Mouse (Mus musculus) stomach, embryonic 14.5 days (tissue): ENCODE measurements around the gene Rapgef5. TPM values are rescaled to one million over a fixed set of nuclear protein-coding genes. Genes with fewer than 3 reads are reported as not detected.

ENCODE experiments used
- ATAC-seq: fragments of 200-750 bp; cut with Nextera tagmentation; 2 replicates; pipeline ENCODE4 v1.8.0; 2017; ENCODE audit warnings: low read depth, moderate TSS enrichment; ENCODE audit not compliant: insufficient number of reproducible peaks, insufficient read depth, low FRiP score
- H3K27ac ChIP-seq: fragments of 300-500 bp; sonication (generic); 2 replicates; pipeline ENCODE4 v1.5.1; 2014; ENCODE audit warnings: mild to moderate bottlenecking, low read length, moderate library complexity, mixed read lengths
- H3K27me3 ChIP-seq: fragments of 300-500 bp; sonication (generic); 2 replicates; pipeline ENCODE4 v1.6.1; 2014; ENCODE audit warnings: low read length, control low read depth, mixed read lengths; ENCODE audit not compliant: control insufficient read depth, insufficient read depth
- H3K36me3 ChIP-seq: fragments of 300-500 bp; sonication (generic); 2 replicates; pipeline ENCODE4 v1.6.1; 2014; ENCODE audit warnings: mild to moderate bottlenecking, control low read depth, low read length, moderate library complexity, mixed read lengths; ENCODE audit not compliant: control insufficient read depth, insufficient read depth
- H3K4me1 ChIP-seq: fragments of 300-500 bp; sonication (generic); 2 replicates; pipeline ENCODE4 v1.6.1; 2014; ENCODE audit warnings: low read length, control low read depth, mixed read lengths; ENCODE audit not compliant: control insufficient read depth, insufficient read depth
- H3K4me2 ChIP-seq: fragments of 300-500 bp; sonication (generic); replicated peaks from 2 replicates; pipeline ENCODE4 v1.6.1; 2014; ENCODE audit warnings: low read depth, low read length, control low read depth
- H3K4me3 ChIP-seq: fragments of 300-500 bp; sonication (generic); 2 replicates; pipeline ENCODE4 v1.5.1; 2014; ENCODE audit warnings: low read depth, low read length, control low read depth
- H3K9ac ChIP-seq: fragments of 300-500 bp; sonication (generic); replicated peaks from 2 replicates; pipeline ENCODE4 v1.6.1; 2014; ENCODE audit warnings: low read depth, mild to moderate bottlenecking, control low read depth, low read length, moderate library complexity, mixed read lengths
- H3K9me3 ChIP-seq: fragments of 300-500 bp; sonication (generic); 2 replicates; pipeline ENCODE4 v1.6.1; 2016; ENCODE audit warnings: low read depth, low read length, control low read depth; ENCODE audit not compliant: control insufficient read depth
- whole genome bisulfite sequencing: fragments of 180-500 bp; shearing (Covaris S2); extraction: QIAGEN DNeasy Blood & Tissue Kit; methylation state at CpG from one replicate; pipeline ENCODE4 v1.1.7; 2014; 5-methylcytosine and 5-hydroxymethylcytosine counted together
- polyA plus RNA-seq: library from polyadenylated mRNA; unstranded; fragments of >200 nt; fragmentation: Nextera tagmentation; extraction: Ambion mirVana; gene quantifications from 2 replicates; pipeline ENCODE4 v1.2.1, GENCODE M21; 2014

Rapgef5 gene
- polyA plus RNA-seq, 1 experiment from 2014 or later, result 11.9 TPM

DNA sequence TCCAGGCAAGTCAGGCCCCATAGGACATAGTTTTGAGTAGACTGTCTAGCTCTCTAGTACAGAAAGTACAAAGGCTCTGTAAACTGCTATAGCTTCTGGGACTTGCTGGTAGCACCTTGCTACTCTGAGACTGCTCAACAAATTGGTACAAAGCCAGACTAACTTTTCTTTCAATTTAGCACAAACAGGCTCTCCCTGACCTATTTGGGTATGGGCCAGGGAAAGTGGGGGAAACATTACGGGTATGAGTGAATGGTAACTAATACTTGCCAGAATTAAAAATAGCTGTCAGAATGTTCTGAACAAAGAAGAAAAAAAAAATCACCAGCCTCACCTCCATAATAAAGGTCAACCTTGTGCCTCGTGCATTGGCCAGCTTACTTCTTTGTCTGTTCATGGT lies 24.1 kb downstream of the Rapgef5 start:
- no peak for ATAC-seq
- Histone ChIP-seq H3K36me3 (no peaks in the 10 kb centered on the region), H3K27me3 (0 out of 2 replicates have a peak, but pooled peaks cover 2% of the 10 kb centered on the region), H3K9me3 (no peaks in the 10 kb centered on the region), H3K4me2 (no peak overlapping the region), H3K4me1 (no peaks in the 10 kb centered on the region), H3K4me3 (no peak overlapping the region), H3K27ac (no peak overlapping the region), H3K9ac (no peak overlapping the region)
- 67% methylated on average over 2 of the region's 2 CpGs for WGBS

DNA sequence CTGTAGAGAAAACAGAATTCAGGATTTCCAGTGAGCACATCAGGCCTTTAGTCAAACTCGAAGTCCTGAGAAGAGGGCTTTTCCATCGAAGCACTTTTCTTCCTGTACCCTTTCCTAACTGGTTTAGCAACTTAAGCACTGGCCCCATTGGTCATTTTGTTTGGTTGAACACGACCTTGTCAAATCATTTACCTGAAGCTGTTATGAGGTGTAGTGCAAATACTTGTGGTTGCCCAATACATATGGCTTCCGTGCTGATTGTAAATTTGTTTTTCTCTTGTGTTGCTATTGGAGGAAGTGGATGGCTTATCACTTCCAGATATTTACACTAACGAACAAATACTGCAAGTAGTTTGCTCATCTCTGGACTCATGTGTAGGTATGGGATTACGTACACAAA lies 29.0 kb downstream of the Rapgef5 start:
- no peaks in the 10 kb centered on the region for H3K9me3 ChIP-seq
- no peak overlapping the region for H3K27ac ChIP-seq
- ATAC-seq, result peak; percentile 86
- no peak overlapping the region for H3K4me2 ChIP-seq
- no peak overlapping the region for H3K4me3 ChIP-seq
- no peak overlapping the region for H3K9ac ChIP-seq
- no peaks in the 10 kb centered on the region for H3K4me1 ChIP-seq
- 63% methylated on average over 6 of the region's 6 CpGs for WGBS
- no peaks in the 10 kb centered on the region for H3K36me3 ChIP-seq
- no peaks in the 10 kb centered on the region for H3K27me3 ChIP-seq

DNA sequence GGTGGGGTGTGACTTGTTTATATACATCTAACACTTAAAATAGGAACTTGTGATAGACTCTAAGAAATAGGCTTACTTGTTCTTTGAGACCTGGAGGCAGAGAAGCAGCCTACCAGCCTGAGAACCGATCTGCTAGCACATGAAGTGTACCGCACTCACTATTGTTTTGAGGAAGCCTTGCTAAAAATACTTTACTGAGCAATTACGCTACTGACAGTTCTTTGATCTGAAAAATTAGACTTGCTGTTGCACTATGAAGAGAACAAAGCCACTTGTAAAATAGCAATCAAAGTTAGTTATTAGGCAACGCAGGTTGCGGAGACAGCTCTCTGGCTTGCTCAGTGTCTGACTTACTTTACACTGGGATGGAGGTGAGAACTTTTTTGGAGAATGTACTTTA lies 37.1 kb downstream of the Rapgef5 start:
- H3K4me2 ChIP-seq, result no peak overlapping the region
- H3K36me3 ChIP-seq, result no peaks in the 10 kb centered on the region
- H3K27ac ChIP-seq, result no peak overlapping the region
- ATAC-seq, result no peak
- no peaks in the 10 kb centered on the region for H3K9me3 ChIP-seq
- no peak overlapping the region for H3K9ac ChIP-seq
- no peak overlapping the region for H3K4me3 ChIP-seq
- H3K4me1 ChIP-seq, result no peaks in the 10 kb centered on the region
- no peaks in the 10 kb centered on the region for H3K27me3 ChIP-seq
- 84% methylated on average over 5 of the region's 5 CpGs for WGBS

DNA sequence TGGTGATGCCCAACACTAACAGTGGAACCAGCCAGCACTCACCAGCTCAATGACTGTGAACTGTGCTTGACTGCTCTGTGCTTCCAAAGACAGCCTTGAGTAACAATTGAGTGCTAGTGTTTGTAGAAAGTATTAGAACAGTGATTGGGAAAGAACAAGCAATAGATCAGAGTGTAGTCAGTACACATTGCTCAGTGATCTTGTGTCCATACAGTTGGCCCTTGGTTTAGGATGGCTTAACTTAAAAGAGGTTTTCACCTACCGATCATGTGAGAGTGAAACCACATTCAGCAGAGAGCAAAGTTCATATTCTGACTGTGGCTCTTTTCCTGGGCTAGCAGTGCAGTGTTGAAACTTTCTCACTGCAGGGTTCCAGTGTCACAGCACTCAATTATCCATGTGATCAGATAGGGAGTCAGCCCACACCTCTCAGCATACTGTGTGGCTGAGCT lies 38.4 kb downstream of the Rapgef5 start:
- Histone ChIP-seq H3K27ac (no peak overlapping the region), H3K36me3 (no peaks in the 10 kb centered on the region), H3K9me3 (no peaks in the 10 kb centered on the region), H3K4me2 (no peak overlapping the region), H3K27me3 (no peaks in the 10 kb centered on the region), H3K4me1 (no peaks in the 10 kb centered on the region), H3K4me3 (no peak overlapping the region), H3K9ac (no peak overlapping the region)
- ATAC-seq, result peak; percentile 49; the same call in 1 of the 2 replicates
- 84% methylated on average over 1 of the region's 1 CpGs for WGBS

DNA sequence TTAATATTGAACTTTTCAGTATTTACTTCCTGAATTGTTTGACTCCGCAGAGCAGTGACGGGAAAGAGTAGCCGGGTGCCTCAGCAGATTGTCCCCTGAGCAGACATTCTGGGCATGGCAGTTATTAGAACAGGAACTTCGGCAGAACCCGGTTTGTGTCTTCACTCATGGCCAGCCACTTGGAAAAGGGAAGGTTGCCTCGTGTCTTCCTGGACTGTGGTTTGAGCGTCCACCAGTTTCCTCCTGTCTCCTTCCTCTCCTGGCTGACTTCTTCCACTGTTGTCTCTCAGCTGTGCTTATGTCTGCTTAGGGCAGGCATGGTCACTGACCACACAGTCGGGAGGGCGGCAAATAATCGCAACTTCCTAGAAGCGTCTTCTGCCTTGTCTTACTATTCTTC lies 44.2 kb downstream of the Rapgef5 start:
- no peaks in the 10 kb centered on the region for H3K27me3 ChIP-seq
- no peak overlapping the region for H3K4me2 ChIP-seq
- 65% methylated on average over 11 of the region's 11 CpGs for WGBS
- no peak overlapping the region for H3K9ac ChIP-seq
- no peaks in the 10 kb centered on the region for H3K36me3 ChIP-seq
- ATAC-seq, result no peak
- H3K4me3 ChIP-seq, result no peak overlapping the region
- no peaks in the 10 kb centered on the region for H3K9me3 ChIP-seq
- H3K4me1 ChIP-seq, result no peaks in the 10 kb centered on the region
- no peak overlapping the region for H3K27ac ChIP-seq

DNA sequence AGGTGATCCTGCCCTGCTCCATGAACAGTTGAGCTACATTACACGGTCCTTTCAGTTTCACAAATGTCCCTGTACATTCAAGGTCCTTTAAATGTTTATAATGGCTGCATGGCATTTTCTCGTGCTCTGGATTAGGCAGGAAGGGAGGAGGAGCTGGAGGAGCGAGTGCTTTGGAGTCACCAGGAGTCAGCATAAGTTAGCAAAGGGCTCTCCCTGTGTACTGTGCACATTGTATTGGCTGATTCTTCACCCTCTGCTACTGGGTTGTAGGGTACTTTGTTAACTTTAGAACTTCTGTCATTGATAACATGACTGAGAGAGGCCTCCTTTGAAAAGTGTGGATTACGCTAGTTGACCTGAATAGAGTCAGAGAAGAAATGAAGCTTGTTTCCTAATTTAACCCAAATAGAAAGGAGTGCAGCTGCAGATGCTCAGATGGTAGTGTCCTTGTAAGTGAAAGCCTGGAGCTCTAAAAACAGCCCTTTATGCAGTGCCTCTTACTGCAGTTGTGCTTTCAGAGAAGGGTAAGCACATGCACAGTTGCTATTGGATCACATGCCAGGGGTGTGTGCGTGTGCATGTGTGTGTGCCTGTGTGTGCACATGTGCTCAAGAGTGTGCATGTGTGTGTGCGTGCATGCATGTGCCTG lies 45.3 kb downstream of the Rapgef5 start:
- Histone ChIP-seq H3K27ac (no peak overlapping the region), H3K9ac (no peak overlapping the region), H3K4me3 (no peak overlapping the region), H3K4me2 (no peak overlapping the region), H3K36me3 (no peaks in the 10 kb centered on the region), H3K27me3 (no peaks in the 10 kb centered on the region), H3K4me1 (no peaks in the 10 kb centered on the region), H3K9me3 (no peaks in the 10 kb centered on the region)
- ATAC-seq, result no peak
- WGBS, result 70% methylated on average over 6 of the region's 6 CpGs

DNA sequence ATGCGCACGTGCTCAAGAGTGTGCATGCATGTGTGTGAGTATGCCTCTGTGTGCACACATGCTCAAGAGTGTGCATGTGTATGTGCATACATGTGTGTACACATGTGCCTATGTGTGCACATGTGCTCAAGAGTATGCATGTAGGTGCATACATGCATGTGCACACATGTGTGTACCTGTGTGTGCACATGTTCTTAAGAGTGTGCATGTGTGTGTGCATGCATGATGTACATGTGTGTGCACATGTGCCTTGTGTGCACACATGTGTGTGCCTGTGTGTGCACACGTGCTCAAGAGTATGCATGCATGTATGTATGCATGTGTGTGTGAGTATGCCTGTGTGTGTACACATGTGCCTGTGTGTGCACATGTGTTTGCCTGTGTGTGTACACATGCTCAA lies 45.8 kb downstream of the Rapgef5 start:
- ATAC-seq, result no peak
- Histone ChIP-seq H3K9me3 (no peaks in the 10 kb centered on the region), H3K27ac (no peak overlapping the region), H3K9ac (no peak overlapping the region), H3K36me3 (no peaks in the 10 kb centered on the region), H3K4me1 (no peaks in the 10 kb centered on the region), H3K27me3 (no peaks in the 10 kb centered on the region), H3K4me3 (no peak overlapping the region), H3K4me2 (no peak overlapping the region)
- 96% methylated on average over 3 of the region's 3 CpGs for WGBS

DNA sequence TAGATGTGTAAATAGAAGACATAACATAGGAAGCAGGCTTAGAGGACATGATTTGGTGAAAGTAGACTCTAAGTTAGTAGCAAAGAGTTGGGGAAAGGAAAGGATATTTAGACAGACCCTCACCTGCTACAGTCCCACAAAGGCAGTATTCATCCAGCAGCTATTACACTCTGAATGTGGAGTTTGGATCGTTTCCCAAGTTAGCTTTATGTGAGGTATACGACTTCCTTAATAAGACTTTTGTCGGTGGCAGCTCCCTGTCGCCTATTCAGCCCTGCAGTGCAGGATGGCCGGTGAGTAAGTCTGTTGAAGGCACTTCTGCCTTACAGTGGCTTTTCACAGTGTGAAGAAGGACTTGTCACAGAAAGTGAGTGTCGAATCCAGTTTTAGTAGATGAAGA lies 47.6 kb downstream of the Rapgef5 start:
- no peak overlapping the region for H3K4me3 ChIP-seq
- H3K27me3 ChIP-seq, result no peaks in the 10 kb centered on the region
- H3K4me1 ChIP-seq, result no peaks in the 10 kb centered on the region
- no peak overlapping the region for H3K27ac ChIP-seq
- ATAC-seq, result no peak
- no peaks in the 10 kb centered on the region for H3K9me3 ChIP-seq
- no peaks in the 10 kb centered on the region for H3K36me3 ChIP-seq
- WGBS, result 63% methylated on average over 6 of the region's 6 CpGs
- no peak overlapping the region for H3K9ac ChIP-seq
- no peak overlapping the region for H3K4me2 ChIP-seq

DNA sequence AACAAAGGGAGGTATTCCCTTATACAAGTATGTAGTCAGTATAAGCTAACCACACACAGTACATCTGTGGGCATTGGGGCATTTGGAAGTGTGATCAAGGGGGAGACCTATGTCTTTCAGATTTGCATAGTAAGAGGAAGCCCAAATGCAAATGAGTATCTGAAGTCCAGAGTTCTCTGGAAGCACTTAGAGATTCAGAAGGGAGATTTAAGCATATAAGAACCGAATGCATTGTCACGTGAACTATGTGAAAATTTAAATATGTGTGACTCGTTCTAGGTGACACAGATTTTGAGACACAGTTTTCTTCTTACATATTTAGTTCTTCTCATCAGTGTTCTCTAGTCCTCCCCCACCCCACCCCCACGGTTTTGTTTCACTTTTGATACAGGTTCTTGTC lies 50.0 kb downstream of the Rapgef5 start:
- Histone ChIP-seq H3K27ac (no peak overlapping the region), H3K9me3 (no peaks in the 10 kb centered on the region), H3K27me3 (no peaks in the 10 kb centered on the region), H3K36me3 (no peaks in the 10 kb centered on the region), H3K4me1 (no peaks in the 10 kb centered on the region), H3K9ac (no peak overlapping the region), H3K4me2 (no peak overlapping the region), H3K4me3 (no peak overlapping the region)
- 88% methylated on average over 4 of the region's 4 CpGs for WGBS
- ATAC-seq, result no peak
